Mouse (Mus musculus) gastrocnemius, postnatal 4 days (tissue): ENCODE results near the gene Nrg4. TPM values are rescaled to one million over a fixed set of nuclear protein-coding genes. Genes with fewer than 3 reads are reported as not detected.
A peak's percentile ranks its signal among the peaks of the same experiment; 100 is the strongest.

ENCODE experiments used
- DNase-seq, 2 experiments: peaks; one replicate each; pipeline ENCODE4 v3.0.0; 2021 to 2022; ENCODE audit warnings: low spot score in 2 of 2, mixed read lengths in 2 of 2
- long read RNA-seq, 2 experiments: library from polyadenylated mRNA; stranded (forward); transcript quantifications; one replicate each; pipeline ENCODE4 v2.0.0; 2021
- total RNA-seq, 2 experiments: library from RNA; stranded (reverse); gene quantifications; 2 replicates each; pipeline ENCODE4 v1.2.3; 2021

The Nrg4 gene
- 1 to 10 TPM; 1.5 to 1.6 TPM for total RNA-seq
- long read RNA-seq, experiment 1, partial matches to known transcripts, result 0 of 2 reads
- long read RNA-seq, experiment 1, other reads (novel, unspliced or antisense), result 2 of 2 reads
- long read RNA-seq, experiment 2, partial matches to known transcripts, result 0 of 1 reads
- long read RNA-seq, experiment 2, other reads (novel, unspliced or antisense), result 1 of 1 reads

DNA sequence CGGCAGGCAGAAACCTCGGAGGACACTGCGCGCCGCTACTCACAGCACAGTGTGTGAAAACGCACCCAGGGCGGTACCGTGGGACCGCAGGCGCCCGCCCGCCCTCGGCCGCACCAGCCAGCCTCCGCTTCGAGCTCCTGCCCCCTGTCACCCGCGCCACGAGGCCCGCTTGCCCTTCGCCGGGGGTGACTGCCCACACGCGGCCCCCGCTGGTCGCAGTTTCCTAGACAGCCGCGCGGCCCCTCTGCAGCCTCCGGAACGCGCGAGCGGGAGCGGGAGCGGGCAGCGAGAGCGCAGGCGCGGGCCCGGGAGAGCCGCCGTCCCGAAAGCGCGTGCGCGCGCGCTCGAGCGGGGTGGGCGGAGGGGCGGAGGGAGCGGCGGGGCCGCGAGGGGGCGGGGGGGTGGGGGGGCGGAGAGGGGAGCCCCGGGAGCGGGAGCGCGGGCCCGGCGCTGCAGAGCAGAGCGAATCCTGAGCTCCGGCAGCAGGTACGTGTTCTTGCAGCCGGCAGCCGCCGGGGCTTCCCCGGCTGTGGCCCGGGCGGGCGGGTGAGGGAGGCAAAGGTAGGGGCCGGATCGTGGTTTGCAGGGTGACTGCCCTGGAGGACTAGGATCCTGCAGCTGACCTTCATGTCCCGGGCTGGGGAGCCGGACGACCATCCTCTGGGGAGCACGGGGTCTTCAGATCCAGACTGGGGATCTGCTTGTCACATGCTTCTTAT is at the start of gene Nrg4, which contains the start of gene Tmem266:
Gene Nrg4, minus strand, starts transcription at position 330 of the 719 bp plus-strand sequence.
Gene Tmem266, plus strand, starts transcription at position 399 of the 719 bp plus-strand sequence.
- DNase-seq, result peak; percentile 52 to 74

DNA sequence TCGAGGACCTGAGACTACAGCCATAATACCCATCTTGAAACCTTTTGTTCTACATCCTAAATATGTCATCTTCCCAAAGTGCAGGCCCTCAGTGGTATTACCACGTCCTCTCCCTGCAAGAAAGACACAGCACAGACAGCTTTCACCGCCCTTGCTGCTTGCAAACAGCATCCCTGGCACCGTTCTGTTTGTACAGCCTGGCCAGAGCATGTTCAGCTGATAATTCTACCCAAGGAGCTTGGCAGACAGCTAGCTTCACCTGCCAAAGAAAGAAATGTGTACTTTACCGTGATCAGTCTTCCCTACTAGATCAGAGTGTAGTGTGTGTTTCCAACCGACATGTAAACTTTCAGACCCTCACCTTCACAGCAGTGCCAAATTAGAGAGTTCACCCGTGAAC is 45.3 kb upstream of the Nrg4 start:
- no peak for DNase-seq

DNA sequence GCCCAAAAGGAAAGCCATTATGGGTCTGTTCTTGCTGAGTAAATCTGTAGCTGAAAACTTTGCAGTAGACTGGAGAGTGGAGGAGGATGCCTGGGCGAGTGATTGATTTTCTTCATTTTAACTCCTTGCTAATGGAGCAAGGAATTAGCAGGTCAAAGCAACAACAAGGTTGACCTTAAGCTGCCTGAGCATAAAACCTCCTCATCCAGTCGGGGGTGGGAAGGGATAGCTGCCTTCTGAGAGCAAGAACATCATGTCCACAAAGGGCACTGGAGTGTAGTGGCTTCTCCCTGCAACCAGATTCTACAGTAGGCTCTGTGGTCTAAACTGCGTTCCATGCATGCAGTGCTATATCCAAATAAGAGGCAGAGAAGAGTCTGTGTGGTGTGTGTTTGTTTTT is 41.4 kb upstream of the Nrg4 start:
- no peak for DNase-seq

DNA sequence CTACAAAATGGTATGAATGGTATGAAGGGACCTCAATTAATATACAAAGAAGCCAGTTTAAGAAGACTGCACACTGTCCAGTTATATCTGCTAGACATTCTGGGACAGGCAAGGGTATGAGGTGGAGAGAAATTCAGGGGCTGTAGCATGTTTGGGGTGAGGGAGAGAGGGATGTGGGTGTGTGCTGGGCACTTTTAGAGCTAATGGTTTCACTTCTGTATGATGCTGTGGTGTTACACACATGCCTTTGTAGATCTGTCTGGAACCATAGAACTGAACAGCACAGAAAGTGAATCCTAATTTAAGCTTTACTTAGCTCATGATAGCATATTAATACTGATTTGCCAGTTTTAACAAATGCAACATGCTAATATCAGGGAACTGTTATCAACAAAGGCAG is 37.1 kb upstream of the Nrg4 start:
- DNase-seq, result no peak

DNA sequence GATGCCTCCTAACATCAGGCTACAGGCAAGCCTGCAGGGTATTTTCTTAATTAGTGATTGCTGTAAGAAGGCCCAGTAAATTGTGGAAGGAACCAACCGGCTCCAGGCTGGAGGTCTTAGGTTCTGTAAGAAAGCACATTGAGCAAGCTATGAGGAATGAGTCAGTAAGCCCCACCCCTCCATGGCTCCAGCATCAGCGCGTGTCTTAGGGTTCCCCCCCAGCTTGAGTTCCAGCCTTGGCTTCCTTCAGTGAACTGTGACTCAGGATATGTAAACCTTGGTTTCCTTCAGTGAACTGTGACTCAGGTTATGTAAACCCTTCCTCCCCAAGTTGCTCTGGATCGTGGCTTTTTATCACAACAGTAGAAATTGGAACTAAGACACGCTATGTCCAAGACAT is 35.3 kb upstream of the Nrg4 start:
- DNase-seq, result no peak

DNA sequence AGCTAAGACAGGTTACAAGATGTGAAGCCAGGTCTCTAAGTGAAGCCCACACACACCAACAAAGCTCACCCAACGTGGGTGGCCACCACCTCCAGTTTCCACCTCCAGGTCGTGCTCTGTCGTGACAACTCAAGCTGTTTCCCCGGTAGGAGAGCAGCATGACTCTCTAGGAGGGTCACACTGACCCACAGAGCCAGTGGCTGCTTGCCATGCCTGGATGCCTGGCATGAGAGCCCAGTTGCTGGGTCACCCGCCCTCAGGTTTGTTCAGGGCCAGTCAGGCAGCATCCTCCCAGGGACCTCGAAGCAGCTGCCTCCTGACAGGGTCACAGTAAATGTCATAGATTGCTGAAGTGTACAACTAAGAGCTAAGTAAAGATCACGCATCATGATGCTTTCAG is 34.2 kb upstream of the Nrg4 start:
- no peak for DNase-seq

DNA sequence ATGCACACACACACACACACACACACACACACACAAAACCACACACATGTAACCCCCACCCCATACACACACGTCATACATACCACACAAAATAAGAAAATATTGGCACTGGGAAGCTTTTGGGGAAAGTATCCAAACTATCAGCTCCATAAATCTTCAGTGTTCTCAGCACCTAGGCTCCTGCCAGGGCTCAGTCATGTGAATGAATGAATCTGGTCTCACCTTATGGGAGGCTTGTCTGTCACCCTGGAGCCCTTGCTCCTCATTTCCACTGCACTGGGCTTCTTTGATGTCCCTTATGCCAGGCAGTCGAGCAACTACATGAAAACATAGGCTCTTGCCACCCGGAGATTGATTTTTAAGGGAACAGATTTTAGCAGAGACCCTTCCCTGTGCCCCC is 33.7 kb upstream of the Nrg4 start:
- no peak for DNase-seq

DNA sequence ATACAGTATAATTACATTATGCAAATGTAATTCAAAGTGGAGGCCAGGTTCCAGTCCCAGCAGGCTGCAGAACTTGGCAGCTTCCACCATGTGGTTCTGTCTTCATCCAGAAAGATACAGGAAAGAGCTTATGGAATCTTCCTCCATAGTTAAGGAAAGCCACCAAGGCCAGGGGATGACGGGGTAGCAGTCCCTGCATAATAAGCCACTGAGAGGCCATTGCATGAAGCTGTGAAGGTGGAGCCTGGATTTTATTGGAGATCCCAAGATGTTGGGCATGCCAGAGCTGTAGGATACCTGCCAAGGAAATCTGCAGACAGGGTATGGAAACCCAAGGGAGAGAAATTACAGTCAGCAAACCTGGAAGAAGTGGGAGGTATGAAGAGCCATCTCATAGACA is 30.5 kb upstream of the Nrg4 start:
- DNase-seq, result no peak

DNA sequence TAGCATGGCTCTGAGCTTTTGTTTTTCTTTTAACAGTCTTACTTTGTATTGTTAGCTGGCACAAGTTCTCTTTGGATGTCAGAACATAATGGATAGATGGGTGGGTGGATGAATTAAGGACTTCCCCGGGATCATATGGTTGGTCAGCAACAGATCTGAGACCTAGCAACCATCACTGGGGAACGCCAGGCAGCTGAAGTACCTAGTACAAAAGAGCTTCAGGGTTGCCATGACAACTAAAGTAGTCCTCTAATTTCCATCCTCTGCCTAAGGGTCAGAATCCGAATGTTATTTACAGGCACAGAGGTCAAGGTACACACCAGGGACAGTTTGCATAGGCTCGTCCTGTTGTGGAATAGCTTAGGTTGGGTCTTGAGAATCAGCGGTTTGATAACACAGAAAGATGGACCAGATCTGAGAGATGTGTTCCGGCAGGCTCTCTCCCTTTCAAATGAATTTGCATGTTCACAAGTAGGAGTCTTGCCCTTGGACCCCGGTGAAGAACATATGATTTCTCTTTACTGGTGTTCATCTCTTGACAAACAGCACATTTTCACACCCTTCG is 28.7 kb upstream of the Nrg4 start:
- no peak for DNase-seq

DNA sequence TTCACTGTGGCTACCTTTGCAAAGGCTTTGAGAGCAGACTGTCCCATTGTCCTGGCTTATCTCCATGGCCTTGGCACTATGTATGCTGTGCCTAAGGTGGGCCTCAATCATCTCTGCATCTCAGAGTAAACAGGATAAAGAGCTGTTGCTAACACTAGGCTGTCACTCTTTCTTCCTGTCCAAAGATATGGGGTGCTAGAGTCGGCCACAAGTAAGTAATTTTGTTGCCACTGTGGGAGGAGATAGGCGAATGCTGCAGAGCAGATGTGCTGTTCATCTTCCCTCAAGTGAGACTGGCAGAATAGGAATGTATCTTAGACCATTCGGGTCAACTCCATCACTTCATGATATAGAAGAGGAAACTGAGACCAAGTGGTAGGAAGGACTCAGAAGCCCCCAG is 28.0 kb upstream of the Nrg4 start:
- no peak for DNase-seq

DNA sequence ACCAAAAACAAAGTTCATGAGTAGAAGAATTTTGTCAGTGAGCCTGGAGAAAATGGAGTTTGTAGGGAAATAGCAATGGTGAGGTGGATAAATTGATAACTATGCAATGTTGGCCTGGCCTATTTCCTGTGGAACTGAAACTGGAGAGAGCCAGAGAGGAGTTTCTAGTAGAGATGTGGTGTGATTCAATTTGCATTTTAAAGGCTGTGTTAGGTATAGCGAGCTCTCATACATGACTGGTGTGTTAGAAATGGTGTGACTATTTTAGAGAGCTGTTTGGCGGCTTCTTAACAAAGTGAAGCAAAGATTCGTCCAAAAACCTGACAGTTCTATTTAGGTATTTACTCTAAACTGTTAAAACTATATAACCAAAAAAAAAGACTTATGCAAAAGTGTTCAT is 22.0 kb upstream of the Nrg4 start:
- DNase-seq, result no peak

DNA sequence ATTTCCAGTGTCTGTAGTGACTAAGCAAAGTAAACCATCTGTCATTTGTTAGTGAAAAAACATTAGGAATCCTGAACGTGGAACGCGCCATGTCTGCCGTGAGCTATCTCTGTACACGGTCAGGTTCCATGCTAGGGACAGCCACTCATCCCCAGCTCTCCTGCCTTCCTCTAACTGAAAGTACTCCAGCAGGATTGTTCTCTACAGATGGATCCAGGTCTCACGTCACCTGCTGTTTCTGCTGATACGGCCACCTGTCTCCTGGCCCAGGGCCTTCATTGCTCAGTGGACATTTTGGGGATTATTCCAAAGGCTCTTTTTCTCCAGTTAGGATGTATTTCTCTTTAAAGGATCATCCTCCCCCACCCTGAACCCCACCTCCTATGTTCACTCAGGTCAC is 18.7 kb upstream of the Nrg4 start:
- no peak for DNase-seq

DNA sequence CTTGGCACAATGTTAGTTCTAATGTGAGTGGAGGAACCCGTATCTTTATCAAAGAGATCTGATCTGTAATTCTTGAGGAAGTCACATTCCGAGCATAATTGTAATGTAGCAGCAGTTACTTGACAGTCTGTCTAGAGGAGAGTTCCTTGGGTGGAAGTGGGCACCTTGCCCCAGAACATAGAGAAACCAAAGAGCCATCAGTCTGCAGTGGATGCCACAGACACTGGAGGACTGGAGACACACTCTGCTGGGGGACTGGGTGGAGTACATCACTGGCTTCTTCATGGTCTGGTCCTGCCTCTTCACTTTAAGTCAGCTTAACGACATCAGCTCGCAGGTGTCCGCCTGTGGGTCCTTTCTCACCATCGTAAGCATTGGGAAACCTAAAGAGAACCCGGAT is 17.5 kb upstream of the Nrg4 start:
- DNase-seq, result no peak

DNA sequence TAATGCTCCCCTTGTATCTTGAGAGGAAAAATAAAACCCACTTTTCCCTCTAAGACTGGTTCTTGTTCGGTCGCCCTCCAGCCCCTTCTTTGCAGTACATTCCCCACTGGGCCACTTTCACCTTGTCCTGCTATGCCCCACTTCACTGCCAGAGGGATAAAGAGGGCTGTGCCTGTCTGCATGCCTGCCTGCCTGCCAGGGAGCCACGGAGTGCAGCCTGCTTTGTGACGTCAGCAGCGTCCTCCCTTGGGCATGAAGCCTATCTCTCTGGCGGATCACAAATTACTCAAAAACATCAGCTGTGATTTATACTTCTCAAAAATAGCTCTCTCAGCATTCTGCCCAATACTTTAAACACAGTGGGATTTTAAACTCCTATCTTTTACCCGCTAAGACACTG is 6.3 kb upstream of the Nrg4 start:
- no peak for DNase-seq

DNA sequence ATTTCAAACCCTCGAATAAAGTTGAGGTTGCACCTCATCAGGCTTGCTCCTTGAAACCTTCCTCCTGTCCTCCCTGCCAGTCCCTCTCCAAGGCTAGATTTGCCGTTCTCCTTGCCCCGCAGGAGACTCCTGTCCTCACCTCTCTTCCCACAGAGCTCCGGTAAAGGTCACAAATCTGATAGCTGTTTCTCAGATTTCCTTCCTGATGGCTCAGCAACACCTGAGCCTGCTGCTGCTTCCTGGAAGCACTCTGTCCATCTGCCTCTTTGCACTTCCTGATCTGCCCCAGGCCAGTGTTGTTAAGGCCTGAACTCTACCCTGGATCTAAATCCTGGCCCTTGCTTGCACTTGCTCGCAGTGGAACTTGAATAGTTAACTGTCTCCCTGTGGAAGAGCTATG is 5.8 kb upstream of the Nrg4 start:
- DNase-seq, result no peak

DNA sequence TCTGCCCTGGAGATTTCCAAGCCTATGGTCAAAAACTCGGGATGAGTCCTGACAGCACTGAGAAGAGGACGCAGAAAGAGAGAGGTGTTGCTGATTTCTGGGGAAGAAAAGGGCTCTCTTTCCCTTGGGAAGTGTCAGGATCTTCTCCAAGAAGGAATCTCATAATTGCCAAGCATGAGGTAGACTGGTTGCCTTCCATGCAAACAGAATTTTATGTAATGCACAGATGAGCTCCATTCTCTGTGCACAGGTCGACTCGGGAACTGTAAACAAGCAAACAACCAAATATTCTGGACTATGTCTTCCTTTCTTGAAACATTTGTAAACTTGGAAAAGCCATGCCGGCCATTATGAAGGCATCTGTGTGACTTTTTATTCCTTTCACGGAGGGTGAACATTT is 2.8 kb upstream of the Nrg4 start:
- no peak for DNase-seq

DNA sequence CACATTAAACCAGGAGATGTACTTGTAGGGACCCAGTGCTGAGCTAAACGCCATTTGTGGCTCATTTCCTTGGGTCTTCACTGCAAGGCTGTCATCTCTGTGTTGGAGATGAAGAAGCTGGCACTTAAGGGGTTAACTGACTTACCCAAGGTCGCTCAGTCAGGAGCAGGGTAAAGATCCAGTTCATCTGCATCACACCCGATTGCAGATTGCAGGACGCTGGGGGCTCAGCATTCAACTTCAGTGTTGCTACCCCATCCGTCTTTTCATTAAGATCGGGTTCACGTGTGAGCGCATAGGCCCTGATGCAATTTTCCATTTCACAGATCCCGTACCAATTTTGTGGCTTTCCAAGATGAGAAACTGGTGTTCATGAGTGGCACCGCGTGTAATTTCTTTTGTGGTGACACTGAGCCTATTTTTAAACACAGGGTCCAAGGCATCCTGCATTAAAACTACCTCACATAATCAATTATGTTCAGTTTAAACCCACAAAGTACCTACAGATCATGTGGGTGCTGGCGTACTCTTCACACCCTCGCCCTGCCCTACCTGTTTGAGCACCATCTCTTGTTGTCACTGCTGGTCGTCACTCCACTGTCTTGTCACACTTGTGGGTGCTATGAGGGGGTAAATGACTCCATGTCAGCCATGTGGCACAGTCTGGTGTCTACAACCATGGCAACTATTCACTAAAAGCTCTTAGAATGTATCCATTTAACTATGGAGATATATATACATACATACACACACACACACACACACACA is 1.7 kb upstream of the Nrg4 start:
- DNase-seq, result no peak

DNA sequence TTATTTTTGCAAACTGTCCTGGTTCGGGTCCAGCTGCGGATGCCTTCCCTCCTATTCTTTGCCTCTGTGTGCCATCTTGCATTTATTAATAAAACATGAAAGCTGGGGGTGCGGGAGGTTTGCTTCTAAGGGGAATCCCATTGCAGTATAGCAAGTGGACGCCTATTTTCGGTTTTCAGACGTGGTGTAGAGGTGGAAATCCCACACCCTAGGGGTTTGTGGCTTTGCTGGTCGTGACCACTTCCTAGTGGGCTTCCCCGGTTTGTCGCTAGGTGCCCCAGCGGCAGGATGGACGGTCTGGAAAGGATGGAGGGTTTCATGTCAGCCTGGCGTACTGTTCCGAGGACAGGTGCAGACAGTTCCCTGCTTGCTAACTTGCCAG is 581 bp upstream of the Nrg4 start:
- no peak for DNase-seq

DNA sequence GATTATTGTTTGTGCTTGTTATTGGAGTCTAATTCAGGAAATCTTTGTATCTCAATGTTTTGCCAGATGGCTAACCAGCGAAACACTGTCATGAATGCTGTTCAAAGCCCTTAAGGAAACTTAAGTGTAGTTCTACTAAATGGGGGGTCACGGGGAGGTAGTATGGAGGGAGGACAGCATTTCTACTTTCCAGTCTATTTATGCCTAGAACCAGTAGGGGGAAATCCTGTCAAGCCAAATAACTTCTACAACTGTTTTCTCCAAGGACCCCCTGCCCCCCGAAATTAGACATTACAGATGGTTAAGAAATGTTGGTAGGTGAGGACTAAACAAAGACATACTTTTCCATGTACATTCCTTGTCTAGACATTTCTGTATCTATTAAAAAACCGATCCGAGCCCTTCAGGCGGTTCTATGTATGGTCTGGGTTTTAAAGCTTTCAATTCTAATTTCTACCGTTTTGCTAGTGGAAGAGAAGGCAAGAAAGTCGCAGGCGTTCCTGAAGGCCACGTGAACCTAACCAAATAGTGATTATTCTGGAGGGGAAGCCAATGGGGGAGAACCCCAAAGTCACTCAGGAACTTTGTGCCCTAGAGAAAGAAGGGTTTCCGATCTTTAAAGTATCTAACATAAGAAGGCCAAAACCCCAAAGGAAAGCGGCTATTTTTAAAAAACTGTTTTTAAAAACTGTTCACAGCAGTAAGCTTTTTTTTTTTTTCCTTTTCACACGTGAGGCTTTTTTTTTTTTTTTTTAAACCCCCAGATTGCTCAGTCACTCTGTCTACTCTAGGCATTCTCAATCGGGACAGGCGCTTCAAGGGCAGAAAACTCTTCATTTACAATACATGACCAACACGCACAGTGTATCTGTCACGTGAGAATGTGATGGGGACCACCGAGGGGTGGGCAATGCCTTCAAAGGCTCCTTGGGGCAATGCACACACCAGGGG is 805 bp downstream of the Nrg4 start:
- DNase-seq, result no peak

DNA sequence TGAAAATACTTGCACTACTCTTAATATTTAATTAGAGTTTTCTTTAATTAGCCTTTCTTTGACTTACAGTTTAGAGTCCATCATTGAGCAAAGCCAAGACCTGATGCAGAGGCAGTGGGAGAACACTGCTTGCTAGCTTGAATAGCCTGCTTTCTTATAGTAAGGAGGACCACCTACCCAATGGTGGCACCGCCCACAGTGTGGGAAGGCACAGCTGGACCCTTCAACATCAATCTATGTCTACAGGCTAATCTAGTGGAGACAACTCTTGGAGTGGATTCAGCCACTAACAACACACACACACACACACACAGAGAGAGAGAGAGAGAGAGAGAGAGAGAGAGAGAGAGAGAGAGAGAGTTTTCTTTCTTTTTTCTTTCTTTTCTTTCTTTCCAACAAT is 1.6 kb downstream of the Nrg4 start:
- no peak for DNase-seq

DNA sequence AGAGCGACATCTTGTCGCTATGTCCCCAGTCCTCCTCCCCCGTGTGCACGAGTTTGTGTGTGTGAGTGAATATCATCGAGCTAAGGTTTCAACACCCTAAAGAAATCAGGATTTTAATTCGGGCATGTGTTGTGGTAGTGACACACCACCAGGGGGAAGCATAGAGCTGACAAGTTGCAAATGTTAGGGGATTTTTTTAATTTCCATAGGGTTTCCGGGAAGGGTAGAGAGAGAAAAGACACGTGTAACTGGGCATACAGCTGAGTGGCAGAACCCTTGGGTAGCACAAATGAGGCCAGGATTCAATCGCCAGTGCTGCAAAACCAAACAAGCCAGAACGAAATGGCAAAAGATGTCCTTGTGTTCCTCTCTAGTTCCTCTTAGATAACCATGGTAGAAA is 2.1 kb downstream of the Nrg4 start:
- DNase-seq, result no peak
